Mouse (Mus musculus): ENCODE results near the gene Slc23a2.

GRCm38 (mm10) chr2:132028107-132028506 lies 116.8 kb downstream of the Slc23a2 start:
- TF ChIP-seq CTCF (IDR thresholded peaks at IDR 0.05; ENCODE audit: control insufficient read depth, insufficient read depth, insufficient replicate concordance, low read depth, low read length) (no peak), POLR2A (IDR thresholded peaks at IDR 0.05; ENCODE audit: control insufficient read depth, low read depth, low read length) (no peak)
